Mouse (Mus musculus) limb, embryonic 13.5 days (tissue): Measurements from ENCODE around the gene Esrp2. TPM values are rescaled to one million over a fixed set of nuclear protein-coding genes. Genes with fewer than 3 reads are reported as not detected.

Experiments
- ATAC-seq: fragments of 200-750 bp; cut with Nextera tagmentation; 2 replicates; pipeline ENCODE4 v1.8.0; 2017; ENCODE audit warnings: low read depth, moderate number of reproducible peaks, moderate TSS enrichment; ENCODE audit not compliant: low FRiP score
- H3K27ac ChIP-seq: fragments of 300-500 bp; sonication (generic); 2 replicates; pipeline ENCODE4 v1.5.1; 2015; ENCODE audit warnings: inconsistent platforms, mild to moderate bottlenecking, moderate library complexity
- H3K27me3 ChIP-seq: fragments of 300-500 bp; sonication (generic); 2 replicates; pipeline ENCODE4 v1.6.1; 2015; ENCODE audit warnings: mild to moderate bottlenecking, inconsistent platforms
- H3K36me3 ChIP-seq: fragments of 300-500 bp; sonication (generic); 2 replicates; pipeline ENCODE4 v1.6.1; 2015; ENCODE audit warnings: inconsistent platforms, mild to moderate bottlenecking, moderate library complexity
- H3K4me1 ChIP-seq: fragments of 300-500 bp; sonication (generic); 2 replicates; pipeline ENCODE4 v1.6.1; 2015; ENCODE audit warnings: inconsistent platforms
- H3K4me2 ChIP-seq: fragments of 300-500 bp; sonication (generic); replicated peaks from 2 replicates; pipeline ENCODE4 v1.6.1; 2015; ENCODE audit warnings: inconsistent platforms, mild to moderate bottlenecking, moderate library complexity
- H3K4me3 ChIP-seq: fragments of 300-500 bp; sonication (generic); 2 replicates; pipeline ENCODE4 v1.5.1; 2015; ENCODE audit warnings: moderate library complexity, mild to moderate bottlenecking, inconsistent platforms
- H3K9ac ChIP-seq: fragments of 300-500 bp; sonication (generic); 2 replicates; pipeline ENCODE4 v1.6.1; 2015; ENCODE audit warnings: mild to moderate bottlenecking, inconsistent platforms
- H3K9me3 ChIP-seq: fragments of 300-500 bp; sonication (generic); 2 replicates; pipeline ENCODE4 v1.6.1; 2016; ENCODE audit warnings: inconsistent platforms
- WGBS: fragments of 180-500 bp; shearing (Covaris S2); methylation state at CpG from one replicate; pipeline ENCODE4 v1.1.7; 2015; 5-methylcytosine and 5-hydroxymethylcytosine counted together
- polyA plus RNA-seq: library from polyadenylated mRNA; unstranded; fragments of >200 nt; fragmentation: Nextera tagmentation; extraction: Ambion mirVana; gene quantifications from 2 replicates; pipeline ENCODE4 v1.2.1, GENCODE M21; 2015

Gene Esrp2
- polyA plus RNA-seq, 1 experiment from 2014 or later, result 13.8 TPM

- Histone ChIP-seq H3K9me3 (no peaks in the 10 kb centered on the region), H3K27ac (no peak overlapping the region), H3K27me3 (no peaks in the 10 kb centered on the region), H3K36me3 (peaks cover 65% of the 10 kb centered on the region), H3K4me3 (no peak overlapping the region), H3K9ac (no peak overlapping the region), H3K4me1 (no peaks in the 10 kb centered on the region), H3K4me2 (no peak overlapping the region)
- WGBS, result 86% methylated on average over 1 of the region's 1 CpGs
- no peak for ATAC-seq
Measured at GRCm38 (mm10) chr8:106106193-106106592, 30.6 kb downstream of the Esrp2 start.

DNA sequence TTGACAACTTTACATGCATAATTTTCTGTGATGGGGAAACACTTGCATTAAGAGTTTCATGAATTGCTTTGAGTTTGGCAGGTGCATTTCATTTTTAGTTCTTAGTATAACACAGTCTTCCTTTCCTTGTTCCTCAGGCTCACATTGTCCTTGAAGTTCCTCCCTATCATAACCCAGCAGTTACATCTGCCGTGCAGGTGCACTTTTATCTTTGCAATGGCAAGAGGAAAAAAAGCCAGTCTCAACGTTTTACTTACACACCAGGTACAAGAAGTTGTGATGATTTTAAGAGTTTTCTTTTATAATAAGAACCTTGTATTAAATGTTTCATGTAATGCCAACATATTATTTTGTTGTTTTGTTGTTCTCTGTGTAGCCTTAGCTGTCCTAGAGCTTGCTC lies 32.9 kb downstream of the Esrp2 start:
- Histone ChIP-seq H3K9ac (no peak overlapping the region), H3K27me3 (no peaks in the 10 kb centered on the region), H3K27ac (no peak overlapping the region), H3K36me3 (peaks cover 56% of the 10 kb centered on the region), H3K9me3 (no peaks in the 10 kb centered on the region), H3K4me2 (no peak overlapping the region), H3K4me1 (no peaks in the 10 kb centered on the region), H3K4me3 (no peak overlapping the region)
- no peak for ATAC-seq
- WGBS, result 93% methylated on average over 2 of the region's 2 CpGs

GRCm38 (mm10) chr8:106102321-106102720 lies 34.5 kb downstream of the Esrp2 start:
- Histone ChIP-seq H3K9ac (no peak overlapping the region), H3K27ac (no peak overlapping the region), H3K36me3 (peaks cover 49% of the 10 kb centered on the region), H3K9me3 (no peaks in the 10 kb centered on the region), H3K4me2 (no peak overlapping the region), H3K4me3 (no peak overlapping the region), H3K4me1 (no peaks in the 10 kb centered on the region), H3K27me3 (no peaks in the 10 kb centered on the region)
- WGBS, result 91% methylated on average over 4 of the region's 4 CpGs
- ATAC-seq, result no peak

Other genes starting within 250 kb of the Esrp2 start
- gene Nrn1l, start 243.4 kb downstream of the Esrp2 start, polyA plus RNA-seq, result 0.60 TPM in 1 of 2 replicates, not detected in the other
- gene Pskh1, start 236.5 kb downstream of the Esrp2 start, polyA plus RNA-seq, result 45.9 and 46.2 TPM in 2 replicates
- gene Ctrl, start 203.1 kb downstream of the Esrp2 start, polyA plus RNA-seq, result 1.4 and 1.7 TPM in 2 replicates
- 29.2 and 32.0 TPM in 2 replicates for gene Psmb10, start 198.5 kb downstream of the Esrp2 start, polyA plus RNA-seq
- gene Lcat, start 193.6 kb downstream of the Esrp2 start, polyA plus RNA-seq, result 2.8 TPM in 2 replicates
- gene Slc12a4, start 170.9 kb downstream of the Esrp2 start, polyA plus RNA-seq, result 48.8 and 56.3 TPM in 2 replicates
- not detected in 2 replicates for gene Dpep3, start 157.5 kb downstream of the Esrp2 start, polyA plus RNA-seq
- gene Dus2, start 145.6 kb downstream of the Esrp2 start, polyA plus RNA-seq, result 27.3 and 27.5 TPM in 2 replicates
- gene Dpep2nb, start 131.0 kb downstream of the Esrp2 start, polyA plus RNA-seq, result not detected in 2 replicates
- 19.7 and 20.1 TPM in 2 replicates for gene Ddx28, start 125.1 kb downstream of the Esrp2 start, polyA plus RNA-seq
- 9.1 and 9.4 TPM in 2 replicates for gene Nfatc3, start 78.1 kb downstream of the Esrp2 start, polyA plus RNA-seq
- 19.6 and 20.5 TPM in 2 replicates for gene Pla2g15, start 13.4 kb upstream of the Esrp2 start, polyA plus RNA-seq
- 59.0 and 68.9 TPM in 2 replicates for gene Slc7a6, start 31.9 kb upstream of the Esrp2 start, polyA plus RNA-seq
- gene Slc7a6os, start 74.0 kb upstream of the Esrp2 start, polyA plus RNA-seq, result 41.8 and 44.7 TPM in 2 replicates
- gene Prmt7, start 74.0 kb upstream of the Esrp2 start, polyA plus RNA-seq, result 46.2 and 51.8 TPM in 2 replicates
- 4.5 and 11.8 TPM in 2 replicates for gene Smpd3, start 201.0 kb upstream of the Esrp2 start, polyA plus RNA-seq